Mouse (Mus musculus): Measurements from ENCODE around the gene Acod1. TPM values are rescaled to one million over a fixed set of nuclear protein-coding genes. Genes with fewer than 3 reads are reported as not detected.

The Acod1 gene
- polyA plus RNA-seq, 1 experiment from 2014 or later = not detected

DNA sequence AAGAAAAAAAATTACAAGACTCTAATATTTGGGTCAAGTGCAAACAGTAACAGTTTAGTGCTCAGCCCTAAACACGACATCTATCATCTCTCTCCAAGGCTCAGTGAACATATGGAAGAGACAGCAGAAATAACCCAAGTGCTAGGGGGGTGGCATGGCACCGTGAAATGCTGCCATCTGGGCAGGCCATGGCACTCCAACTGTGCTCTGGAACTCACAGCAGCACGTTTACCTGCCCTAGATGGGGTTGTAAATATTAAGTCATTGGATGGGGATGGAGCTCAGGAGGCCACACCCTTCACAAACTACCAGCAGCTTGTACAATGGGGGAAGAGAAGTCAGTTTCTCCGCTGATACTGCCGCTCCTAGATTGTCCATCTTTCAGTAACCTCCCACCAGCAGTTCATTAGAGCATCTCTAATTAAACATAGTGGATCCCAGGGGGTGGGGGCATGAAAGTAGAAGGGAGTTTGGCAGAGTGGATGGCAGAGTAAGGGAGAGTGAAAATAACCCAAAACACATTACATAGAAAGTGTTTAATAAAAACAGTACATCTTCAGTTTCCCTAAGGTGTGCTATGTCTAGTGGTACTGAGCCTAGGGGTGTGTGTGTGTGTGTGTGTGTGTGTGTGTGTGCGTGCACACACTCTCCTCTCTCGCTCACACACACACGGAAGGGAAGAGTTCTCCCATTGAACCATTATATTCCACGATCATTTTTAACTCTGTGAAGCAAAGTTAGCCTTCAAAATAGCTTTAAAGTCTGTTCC lies 32.6 kb downstream of the Acod1 start:
- 79% methylated on average over 9 of the region's 9 CpGs for WGBS
- Histone ChIP-seq H3K27ac (no peak overlapping the region), H3K9me3 (ENCODE audit: control insufficient read depth, low read length) (no peaks in the 10 kb centered on the region), H3K9ac (no peak overlapping the region), H3K4me2 (replicated peaks) (no peak overlapping the region), H3K27me3 (ENCODE audit: control insufficient read depth, insufficient read depth, low read length) (no peaks in the 10 kb centered on the region), H3K4me3 (replicated peaks; ENCODE audit: low read length) (no peak overlapping the region), H3K4me1 (replicated peaks; ENCODE audit: control insufficient read depth, insufficient read depth, low read length) (no peaks in the 10 kb centered on the region), H3K36me3 (replicated peaks; ENCODE audit: control insufficient read depth, insufficient read depth) (peaks cover 31% of the 10 kb centered on the region)
- ATAC-seq (ENCODE audit: low FRiP score) = peak; percentile 21; the same call in 1 of the 2 replicates
- DNase-seq (ENCODE audit: low spot score) = no peak

DNA sequence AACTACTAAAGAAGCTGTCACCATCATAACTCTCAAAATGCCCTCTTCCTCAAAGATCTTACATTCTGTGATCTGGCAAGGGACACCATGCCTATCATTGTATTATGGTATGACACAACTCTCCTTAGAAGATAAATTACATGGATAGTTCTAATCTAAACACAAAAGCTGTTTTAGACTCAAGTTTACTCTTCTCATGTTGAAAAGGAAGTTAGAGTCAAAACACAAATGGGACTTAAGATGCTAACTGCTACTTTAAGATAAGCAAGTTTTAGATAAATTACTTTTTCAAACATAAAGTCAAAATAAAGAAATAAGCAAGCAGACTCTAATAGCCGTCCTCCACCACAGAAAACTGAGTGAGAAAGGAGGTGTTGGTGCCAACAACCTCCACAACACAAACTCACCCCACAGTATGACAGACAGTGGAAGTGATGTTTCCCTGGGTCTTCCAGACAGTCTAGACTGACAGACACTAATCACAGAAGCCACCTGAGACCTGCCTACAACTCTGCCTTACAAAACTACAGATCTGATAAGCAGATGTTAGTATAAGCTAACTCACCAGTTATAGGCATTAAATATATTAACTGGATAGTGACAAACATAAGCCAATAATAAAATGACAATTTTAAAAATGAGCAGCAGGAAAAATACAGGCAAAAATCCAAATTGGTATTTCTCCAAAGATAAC lies 39.2 kb downstream of the Acod1 start:
- ATAC-seq (ENCODE audit: low FRiP score) = no peak
- H3K4me3 ChIP-seq (replicated peaks; ENCODE audit: low read length) = no peak overlapping the region
- no peak overlapping the region for H3K4me2 ChIP-seq (replicated peaks)
- H3K4me1 ChIP-seq (replicated peaks; ENCODE audit: control insufficient read depth, insufficient read depth, low read length) = no peaks in the 10 kb centered on the region
- H3K9me3 ChIP-seq (ENCODE audit: control insufficient read depth, low read length) = no peaks in the 10 kb centered on the region
- 90% methylated on average over 1 of the region's 1 CpGs for WGBS
- H3K27me3 ChIP-seq (ENCODE audit: control insufficient read depth, insufficient read depth, low read length) = no peaks in the 10 kb centered on the region
- DNase-seq (ENCODE audit: low spot score) = no peak
- no peak overlapping the region for H3K9ac ChIP-seq
- no peak overlapping the region for H3K27ac ChIP-seq
- H3K36me3 ChIP-seq (replicated peaks; ENCODE audit: control insufficient read depth, insufficient read depth) = peaks cover 61% of the 10 kb centered on the region

DNA sequence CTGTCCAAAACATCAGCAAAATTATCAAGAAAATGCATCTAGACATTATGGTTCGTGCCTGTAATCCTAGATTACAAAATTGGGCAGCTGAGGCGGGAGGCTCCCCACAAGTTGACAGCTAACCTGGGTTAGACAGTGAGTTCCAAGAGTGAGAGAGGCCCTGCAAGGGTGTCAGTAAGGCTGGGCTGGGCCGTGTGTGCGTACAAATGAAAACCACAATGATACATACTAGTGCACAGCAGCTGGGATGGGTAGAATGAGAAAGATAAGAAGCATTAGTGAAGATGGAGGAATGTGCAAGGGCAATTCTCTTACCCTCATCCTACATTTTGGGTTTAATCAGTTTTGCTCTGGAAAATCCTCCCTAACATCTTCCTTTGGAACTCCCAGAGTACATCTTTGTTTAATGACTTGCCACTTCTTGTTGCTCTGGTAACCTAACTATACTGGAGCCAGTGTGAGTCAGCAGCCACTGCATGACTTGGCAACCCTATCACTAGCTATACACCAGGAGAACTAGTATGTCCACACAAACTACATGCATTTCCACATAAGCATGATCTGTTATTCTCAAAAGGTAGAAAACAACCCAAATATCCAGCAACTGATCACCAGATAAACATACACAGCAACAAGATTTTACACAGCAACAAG lies 40.0 kb downstream of the Acod1 start:
- 96% methylated on average over 4 of the region's 4 CpGs for WGBS
- H3K4me2 ChIP-seq (replicated peaks) = no peak overlapping the region
- H3K36me3 ChIP-seq (replicated peaks; ENCODE audit: control insufficient read depth, insufficient read depth) = peaks cover 69% of the 10 kb centered on the region
- no peaks in the 10 kb centered on the region for H3K9me3 ChIP-seq (ENCODE audit: control insufficient read depth, low read length)
- H3K4me1 ChIP-seq (replicated peaks; ENCODE audit: control insufficient read depth, insufficient read depth, low read length) = no peaks in the 10 kb centered on the region
- no peak overlapping the region for H3K9ac ChIP-seq
- no peak overlapping the region for H3K4me3 ChIP-seq (replicated peaks; ENCODE audit: low read length)
- ATAC-seq (ENCODE audit: low FRiP score) = no peak
- DNase-seq (ENCODE audit: low spot score) = no peak
- H3K27me3 ChIP-seq (ENCODE audit: control insufficient read depth, insufficient read depth, low read length) = no peaks in the 10 kb centered on the region
- H3K27ac ChIP-seq = no peak overlapping the region

DNA sequence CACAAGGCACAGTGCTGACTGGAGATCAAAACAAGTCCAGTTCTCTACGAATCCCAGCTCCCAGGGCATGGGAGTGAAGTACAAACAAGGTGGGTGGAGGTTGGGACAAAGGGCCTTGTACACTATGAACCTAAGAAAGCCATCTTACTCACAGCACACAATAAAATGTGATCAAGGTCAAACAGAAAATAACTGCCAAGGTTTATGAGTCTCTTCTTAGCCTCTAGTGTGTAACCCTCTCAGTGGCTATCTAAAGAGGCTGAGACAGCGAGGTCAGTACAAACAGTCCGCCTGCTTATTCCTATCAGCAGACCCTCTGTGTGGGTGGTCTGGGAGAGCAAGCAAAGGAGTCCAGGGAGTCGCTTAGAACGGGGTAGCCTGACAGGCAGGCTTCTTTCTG lies 41.1 kb downstream of the Acod1 start:
- DNase-seq (ENCODE audit: low spot score) = no peak
- Histone ChIP-seq H3K9me3 (ENCODE audit: control insufficient read depth, low read length) (no peaks in the 10 kb centered on the region), H3K27ac (no peak overlapping the region), H3K4me1 (replicated peaks; ENCODE audit: control insufficient read depth, insufficient read depth, low read length) (no peaks in the 10 kb centered on the region), H3K27me3 (ENCODE audit: control insufficient read depth, insufficient read depth, low read length) (no peaks in the 10 kb centered on the region), H3K9ac (no peak overlapping the region), H3K4me2 (replicated peaks) (no peak overlapping the region), H3K36me3 (replicated peaks; ENCODE audit: control insufficient read depth, insufficient read depth) (peaks cover 71% of the 10 kb centered on the region), H3K4me3 (replicated peaks; ENCODE audit: low read length) (no peak overlapping the region)
- ATAC-seq (ENCODE audit: low FRiP score) = no peak
- 94% methylated on average over 5 of the region's 5 CpGs for WGBS

DNA sequence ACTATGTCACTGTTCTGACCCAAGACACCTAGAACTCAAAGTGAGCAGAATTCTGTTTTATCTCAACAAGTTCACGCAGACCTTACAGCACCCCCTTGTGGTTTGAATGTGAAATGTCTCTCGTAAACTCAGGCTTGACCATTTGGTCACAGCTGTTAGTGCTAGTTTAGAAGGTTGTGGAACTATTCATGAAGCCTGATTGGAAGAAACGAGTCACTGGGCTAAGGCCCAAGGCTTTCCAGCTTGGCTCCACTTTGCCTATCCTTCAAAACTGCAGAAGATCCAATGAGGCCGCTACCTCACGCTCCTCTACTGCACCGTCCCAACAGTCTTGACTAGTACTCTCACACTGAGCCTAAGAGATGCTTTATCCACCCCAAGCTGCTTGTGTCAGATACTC lies 41.8 kb downstream of the Acod1 start:
- Histone ChIP-seq H3K27ac (no peak overlapping the region), H3K9ac (no peak overlapping the region), H3K36me3 (replicated peaks; ENCODE audit: control insufficient read depth, insufficient read depth) (peaks cover 66% of the 10 kb centered on the region), H3K9me3 (ENCODE audit: control insufficient read depth, low read length) (no peaks in the 10 kb centered on the region), H3K4me1 (replicated peaks; ENCODE audit: control insufficient read depth, insufficient read depth, low read length) (no peaks in the 10 kb centered on the region), H3K4me3 (replicated peaks; ENCODE audit: low read length) (no peak overlapping the region), H3K4me2 (replicated peaks) (no peak overlapping the region), H3K27me3 (ENCODE audit: control insufficient read depth, insufficient read depth, low read length) (no peaks in the 10 kb centered on the region)
- peak; percentile 66 for DNase-seq (ENCODE audit: low spot score)
- no peak for ATAC-seq (ENCODE audit: low FRiP score)
- 74% methylated on average over 6 of the region's 6 CpGs for WGBS

DNA sequence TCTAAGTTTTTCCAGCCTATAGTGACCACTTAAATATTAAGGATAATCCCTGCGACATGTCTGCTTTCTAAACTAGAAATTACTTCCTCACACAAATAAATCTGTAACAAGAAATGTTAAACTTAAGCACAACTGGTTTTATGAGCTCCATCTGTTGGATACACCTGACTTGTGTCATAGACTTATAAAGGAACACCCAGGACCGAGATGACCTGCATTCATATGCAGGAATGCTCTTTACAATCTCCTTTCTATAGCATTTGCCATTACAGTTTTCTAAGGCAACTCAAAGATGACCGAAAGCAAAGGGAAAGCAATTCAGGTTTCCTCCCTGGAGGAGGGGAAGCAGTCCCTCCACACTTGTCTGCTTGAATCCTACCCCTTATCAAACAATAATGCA lies 46.5 kb downstream of the Acod1 start:
- H3K4me3 ChIP-seq (replicated peaks; ENCODE audit: low read length) = no peak overlapping the region
- H3K36me3 ChIP-seq (replicated peaks; ENCODE audit: control insufficient read depth, insufficient read depth) = peaks cover 40% of the 10 kb centered on the region
- ATAC-seq (ENCODE audit: low FRiP score) = no peak
- H3K9ac ChIP-seq = no peak overlapping the region
- no peaks in the 10 kb centered on the region for H3K9me3 ChIP-seq (ENCODE audit: control insufficient read depth, low read length)
- no peak overlapping the region for H3K4me2 ChIP-seq (replicated peaks)
- DNase-seq (ENCODE audit: low spot score) = no peak
- H3K27me3 ChIP-seq (ENCODE audit: control insufficient read depth, insufficient read depth, low read length) = no peaks in the 10 kb centered on the region
- peaks cover 38% of the 10 kb centered on the region for H3K4me1 ChIP-seq (replicated peaks; ENCODE audit: control insufficient read depth, insufficient read depth, low read length)
- 86% methylated on average over 3 of the region's 3 CpGs for WGBS
- no peak overlapping the region for H3K27ac ChIP-seq

DNA sequence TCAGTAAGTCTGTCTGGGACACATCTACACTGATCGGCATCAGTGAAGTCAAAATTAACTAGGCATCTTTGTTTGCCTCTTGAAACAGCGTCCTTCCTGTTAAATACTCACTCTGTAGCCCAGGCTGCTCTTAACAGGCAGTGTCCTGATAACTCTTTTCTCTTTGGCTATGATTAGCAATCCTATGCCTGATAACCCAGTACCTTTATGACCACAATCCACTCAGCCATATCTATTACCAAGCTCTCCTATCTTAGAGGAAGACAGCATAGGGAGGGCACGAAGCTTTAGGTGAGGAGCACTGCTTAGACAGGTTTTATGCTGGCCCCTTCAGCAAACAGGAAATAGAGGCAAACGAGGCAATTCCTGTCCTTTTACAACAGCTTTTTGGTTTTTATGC lies 46.9 kb downstream of the Acod1 start:
- peaks cover 35% of the 10 kb centered on the region for H3K36me3 ChIP-seq (replicated peaks; ENCODE audit: control insufficient read depth, insufficient read depth)
- ATAC-seq (ENCODE audit: low FRiP score) (no peak), DNase-seq (ENCODE audit: low spot score) (no peak)
- peaks cover 38% of the 10 kb centered on the region for H3K4me1 ChIP-seq (replicated peaks; ENCODE audit: control insufficient read depth, insufficient read depth, low read length)
- no peak overlapping the region for H3K4me3 ChIP-seq (replicated peaks; ENCODE audit: low read length)
- no peak overlapping the region for H3K9ac ChIP-seq
- no peak overlapping the region for H3K27ac ChIP-seq
- H3K9me3 ChIP-seq (ENCODE audit: control insufficient read depth, low read length) = no peaks in the 10 kb centered on the region
- WGBS = 88% methylated on average over 4 of the region's 4 CpGs
- no peaks in the 10 kb centered on the region for H3K27me3 ChIP-seq (ENCODE audit: control insufficient read depth, insufficient read depth, low read length)
- no peak overlapping the region for H3K4me2 ChIP-seq (replicated peaks)

DNA sequence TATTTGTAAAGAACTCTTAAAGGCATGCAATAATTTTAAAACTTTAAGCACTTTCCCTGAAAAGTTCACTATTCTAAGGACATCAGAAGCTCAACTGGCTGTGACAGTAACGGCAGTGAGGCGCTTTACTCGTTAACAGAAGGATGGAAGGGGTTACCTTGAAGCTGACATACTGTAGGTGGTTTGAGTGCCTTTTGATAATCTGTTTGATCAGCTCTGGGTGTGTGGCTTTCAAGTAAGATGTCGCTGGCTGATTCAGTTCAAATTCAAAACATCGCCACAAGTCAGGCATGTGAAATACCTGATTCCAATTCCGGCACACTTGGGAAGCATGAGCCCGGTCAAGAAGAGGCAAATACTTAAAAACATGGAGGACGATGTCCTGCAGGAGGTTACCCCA lies 48.3 kb downstream of the Acod1 start:
- Histone ChIP-seq H3K36me3 (replicated peaks; ENCODE audit: control insufficient read depth, insufficient read depth) (peaks cover 26% of the 10 kb centered on the region), H3K9me3 (ENCODE audit: control insufficient read depth, low read length) (no peaks in the 10 kb centered on the region), H3K27ac (no peak overlapping the region), H3K4me2 (replicated peaks) (no peak overlapping the region), H3K27me3 (ENCODE audit: control insufficient read depth, insufficient read depth, low read length) (no peaks in the 10 kb centered on the region), H3K9ac (no peak overlapping the region), H3K4me3 (replicated peaks; ENCODE audit: low read length) (no peak overlapping the region), H3K4me1 (replicated peaks; ENCODE audit: control insufficient read depth, insufficient read depth, low read length) (peaks cover 38% of the 10 kb centered on the region)
- ATAC-seq (ENCODE audit: low FRiP score) (no peak), DNase-seq (ENCODE audit: low spot score) (no peak)
- 91% methylated on average over 8 of the region's 8 CpGs for WGBS

DNA sequence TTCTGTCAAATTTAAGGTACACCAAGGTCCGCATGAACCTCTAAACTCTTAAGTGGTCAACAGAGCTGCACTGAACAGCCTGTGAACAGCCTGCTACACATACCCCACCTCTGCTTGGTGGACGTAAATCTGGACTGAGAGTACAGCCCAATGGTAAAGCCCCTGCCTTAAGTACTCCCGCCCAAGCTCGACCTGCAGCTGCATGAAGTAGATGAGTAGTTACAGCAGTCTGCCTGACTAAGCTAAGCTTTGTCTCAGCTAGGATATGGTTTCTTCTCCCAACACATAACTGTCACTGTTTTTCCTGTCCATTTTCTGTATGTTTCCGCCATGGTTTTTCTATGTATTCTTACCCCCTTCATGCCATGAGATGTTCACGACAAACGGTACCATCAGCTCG lies 49.0 kb downstream of the Acod1 start:
- 93% methylated on average over 8 of the region's 8 CpGs for WGBS
- peaks cover 38% of the 10 kb centered on the region for H3K4me1 ChIP-seq (replicated peaks; ENCODE audit: control insufficient read depth, insufficient read depth, low read length)

More for the DNA sequence above, 49.0 kb downstream of the Acod1 start:
- no peak overlapping the region for H3K4me2 ChIP-seq (replicated peaks)
- H3K27me3 ChIP-seq (ENCODE audit: control insufficient read depth, insufficient read depth, low read length) = no peaks in the 10 kb centered on the region
- H3K27ac ChIP-seq = no peak overlapping the region
- H3K36me3 ChIP-seq (replicated peaks; ENCODE audit: control insufficient read depth, insufficient read depth) = peaks cover 25% of the 10 kb centered on the region
- DNase-seq (ENCODE audit: low spot score) (no peak), ATAC-seq (ENCODE audit: low FRiP score) (no peak)
- H3K9me3 ChIP-seq (ENCODE audit: control insufficient read depth, low read length) = no peaks in the 10 kb centered on the region
- no peak overlapping the region for H3K4me3 ChIP-seq (replicated peaks; ENCODE audit: low read length)
- no peak overlapping the region for H3K9ac ChIP-seq

All from hindbrain, embryonic 14.5 days (tissue).